Mouse (Mus musculus) spleen, adult 2 months (tissue): ENCODE measurements around the gene Krt75.

ENCODE experiments used
- CTCF ChIP-seq: fragments of 200-500 bp; IDR thresholded peaks from 2 replicates; pipeline ENCODE4 v1.5.1; 2011; ENCODE audit warnings: mild to moderate bottlenecking, inconsistent platforms; ENCODE audit not compliant: insufficient read depth, insufficient read length, insufficient replicate concordance; ENCODE audit errors: extremely low read depth
- POLR2A ChIP-seq: fragments of 200-500 bp; IDR thresholded peaks from 2 replicates; pipeline ENCODE4 v1.6.1; 2011; ENCODE audit warnings: low read depth, low read length, inconsistent platforms

DNA sequence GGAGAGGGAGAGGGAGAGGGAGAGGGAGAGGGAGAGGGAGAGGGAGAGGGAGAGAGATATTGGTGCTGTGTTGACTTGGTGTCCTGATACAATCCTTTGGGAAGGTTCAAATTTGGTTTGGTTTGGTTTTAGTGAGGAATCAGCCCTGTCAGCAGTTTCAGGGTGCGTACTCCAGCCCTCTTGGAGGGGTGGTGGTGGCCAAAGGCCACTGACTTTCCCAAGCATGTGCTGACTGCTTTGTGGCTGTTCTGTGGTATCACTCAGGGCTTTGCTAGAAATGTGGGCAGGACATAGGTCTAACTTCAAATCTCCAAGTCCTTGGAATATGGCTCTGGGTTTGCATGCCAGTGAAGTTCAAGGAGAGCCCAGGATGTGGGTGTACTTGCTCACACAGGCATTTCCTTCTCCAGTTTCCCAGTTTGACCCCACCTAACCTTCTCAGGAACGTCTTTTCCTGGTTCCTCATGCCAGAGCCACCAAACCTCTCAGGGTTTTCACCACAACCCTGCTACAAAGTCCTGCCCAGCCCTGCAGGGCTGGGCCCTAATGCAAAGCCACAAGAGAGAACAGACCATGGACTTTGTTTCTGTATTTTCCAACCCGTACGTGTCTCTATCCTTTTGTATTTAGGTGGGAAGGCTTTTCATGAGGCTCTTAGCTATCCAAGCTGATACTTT lies 51.0 kb downstream of the Krt75 start:
- TF ChIP-seq POLR2A (no peak), CTCF (no peak)
